Mouse (Mus musculus) induced T-regulatory cell, adult 2 months (primary cell): ENCODE data around the gene Phldb2.

Experiments
- DNase-seq: peaks from one replicate; pipeline ENCODE4 v3.0.0-alpha.2; 2012; ENCODE audit warnings: low read depth

Gene Phldb2

GRCm38 (mm10) chr16:45890471-45891200 lies 62.8 kb downstream of the Phldb2 start:
- DNase-seq = no peak

- DNase-seq = no peak
Measured at GRCm38 (mm10) chr16:45889636-45890035, 63.8 kb downstream of the Phldb2 start.

DNA sequence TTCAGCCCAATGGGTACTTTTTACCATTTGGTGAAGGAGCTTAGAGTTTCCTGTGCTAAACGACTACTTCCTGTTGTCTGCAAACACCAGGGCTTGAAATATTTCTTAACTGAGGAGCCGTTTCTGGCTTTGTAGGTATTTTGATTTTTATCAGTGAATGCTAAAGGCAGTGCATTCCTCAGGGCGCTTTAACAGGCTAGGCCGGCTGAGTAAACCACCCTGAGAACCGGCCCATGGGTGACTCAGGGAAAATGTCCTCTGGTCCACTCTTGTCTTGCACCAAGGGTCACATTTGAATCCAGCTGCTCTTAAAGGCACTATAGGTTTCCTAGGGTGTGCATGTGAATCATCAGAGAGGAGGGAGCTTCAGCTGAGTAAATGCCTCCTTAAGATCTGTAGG lies 66.8 kb downstream of the Phldb2 start:
- peak; percentile 3 for DNase-seq

DNA sequence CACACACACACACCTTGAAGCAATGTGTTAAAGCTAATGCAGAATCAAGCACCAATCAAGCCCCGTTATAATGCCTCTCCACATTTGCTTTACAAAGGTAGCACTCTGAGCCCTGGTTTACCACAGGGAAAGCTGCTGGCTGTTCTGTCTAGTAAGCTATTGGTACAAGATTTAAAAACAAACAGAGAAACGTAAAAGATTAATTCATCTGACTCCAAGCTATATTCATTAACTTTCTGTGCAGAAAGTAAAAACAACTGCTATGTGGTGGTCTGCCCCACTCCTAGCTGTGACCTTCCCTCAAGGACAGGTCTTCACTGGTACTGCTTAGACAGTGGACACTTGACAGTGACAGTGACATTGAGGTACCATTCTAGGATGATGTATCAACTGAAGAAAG lies 69.2 kb downstream of the Phldb2 start:
- DNase-seq = no peak

DNA sequence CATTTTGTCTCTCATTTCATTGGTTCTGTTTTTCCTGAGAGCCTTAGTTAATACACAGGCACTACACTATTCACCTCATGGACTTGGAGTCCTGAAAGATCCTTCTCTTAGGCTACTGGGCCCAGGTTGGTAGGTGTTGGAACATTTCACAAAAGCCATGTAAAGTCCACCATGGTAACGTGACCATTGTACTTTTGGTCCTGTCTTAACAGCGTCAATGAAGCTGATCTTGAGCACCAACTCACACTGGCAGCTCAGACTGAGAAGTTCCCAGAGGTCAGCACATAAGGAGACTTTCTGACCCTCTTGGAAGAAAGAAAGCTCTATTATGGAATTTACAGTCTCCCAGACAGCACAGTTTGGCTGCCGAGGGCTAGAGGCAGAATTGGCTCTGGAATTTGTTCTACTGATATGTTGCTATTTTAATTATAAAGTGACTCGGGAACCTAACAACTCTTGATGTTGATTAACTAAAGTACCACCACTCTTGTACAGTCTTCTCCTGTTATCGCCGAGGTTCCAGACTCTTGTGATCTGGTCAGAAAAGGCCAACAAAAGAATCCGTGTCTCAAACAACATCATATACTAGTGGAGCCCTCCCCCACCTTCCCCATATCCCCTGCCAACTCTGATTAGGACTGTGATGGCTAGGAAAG lies 72.1 kb downstream of the Phldb2 start:
- DNase-seq = no peak

DNA sequence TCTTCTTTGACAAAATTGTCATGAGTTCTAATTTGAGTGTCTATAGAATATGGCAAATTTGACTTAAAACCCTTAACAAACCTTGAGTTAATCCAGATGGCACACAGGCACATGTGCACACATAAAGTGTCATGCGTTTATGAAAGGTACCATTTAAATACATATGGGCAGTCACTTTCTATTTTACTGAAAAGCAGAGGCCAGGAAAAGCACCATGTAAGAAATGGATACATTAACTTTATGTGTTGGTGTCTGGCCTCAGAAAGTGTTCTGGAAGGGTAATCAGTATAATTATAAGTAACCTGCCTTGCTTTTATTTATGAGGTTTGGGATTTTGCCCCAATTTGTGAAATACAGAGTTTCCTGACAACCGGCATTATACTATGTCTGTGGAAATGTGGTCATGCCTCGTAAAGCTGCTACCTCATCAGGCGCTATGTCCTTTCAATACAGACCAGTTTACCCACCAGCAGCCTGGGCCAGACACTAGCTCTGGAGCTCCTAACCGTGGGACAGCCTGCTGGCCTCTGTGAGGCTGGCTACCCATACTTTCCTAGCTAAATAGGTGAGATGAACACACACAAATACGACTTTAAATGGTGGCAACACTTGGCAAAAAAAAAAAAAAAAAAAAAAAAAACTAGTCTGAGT lies 73.2 kb downstream of the Phldb2 start:
- no peak for DNase-seq

GRCm38 (mm10) chr16:45877739-45878138 lies 75.7 kb downstream of the Phldb2 start:
- DNase-seq = no peak

- DNase-seq = no peak
Measured at GRCm38 (mm10) chr16:45877171-45877570, 76.2 kb downstream of the Phldb2 start.

GRCm38 (mm10) chr16:45873397-45873796 lies 80.0 kb downstream of the Phldb2 start:
- DNase-seq = no peak

- no peak for DNase-seq
Measured at GRCm38 (mm10) chr16:45871286-45871976, 82.0 kb downstream of the Phldb2 start.

- DNase-seq = no peak
Measured at GRCm38 (mm10) chr16:45870651-45871050, 82.7 kb downstream of the Phldb2 start.

GRCm38 (mm10) chr16:45869044-45869443 lies 84.4 kb downstream of the Phldb2 start:
- DNase-seq = no peak

- no peak for DNase-seq
Measured at GRCm38 (mm10) chr16:45857277-45857863, 96.0 kb downstream of the Phldb2 start.

- DNase-seq = no peak
Measured at GRCm38 (mm10) chr16:45854499-45854898, 98.9 kb downstream of the Phldb2 start.

DNA sequence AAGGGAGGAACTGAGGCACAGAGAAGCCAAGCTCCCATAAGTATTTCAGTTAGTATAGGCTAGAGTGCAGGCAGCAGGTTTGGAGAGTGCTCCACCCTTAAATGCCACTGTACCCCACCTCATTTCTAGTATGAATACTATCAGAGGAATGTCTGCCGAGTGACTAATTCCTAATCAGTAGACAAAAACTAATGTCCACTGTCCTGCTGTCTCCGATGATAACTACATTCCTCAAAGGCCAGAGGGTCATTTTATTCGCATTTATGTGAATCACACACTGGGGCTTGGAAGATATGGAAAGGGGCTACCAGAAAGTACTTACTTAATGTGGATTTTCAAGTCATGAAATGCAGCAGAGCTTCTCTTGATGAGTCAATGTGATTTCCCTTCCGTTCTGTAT lies 104.4 kb downstream of the Phldb2 start:
- no peak for DNase-seq

GRCm38 (mm10) chr16:45844875-45845274 lies 108.5 kb downstream of the Phldb2 start:
- DNase-seq = no peak

- DNase-seq = peak; percentile 41
Measured at GRCm38 (mm10) chr16:45844049-45844780, 109.2 kb downstream of the Phldb2 start.

GRCm38 (mm10) chr16:45843351-45843891 lies 110.0 kb downstream of the Phldb2 start:
- peak; percentile 14 for DNase-seq

GRCm38 (mm10) chr16:45842440-45842839 lies 111.0 kb downstream of the Phldb2 start:
- DNase-seq = no peak

DNA sequence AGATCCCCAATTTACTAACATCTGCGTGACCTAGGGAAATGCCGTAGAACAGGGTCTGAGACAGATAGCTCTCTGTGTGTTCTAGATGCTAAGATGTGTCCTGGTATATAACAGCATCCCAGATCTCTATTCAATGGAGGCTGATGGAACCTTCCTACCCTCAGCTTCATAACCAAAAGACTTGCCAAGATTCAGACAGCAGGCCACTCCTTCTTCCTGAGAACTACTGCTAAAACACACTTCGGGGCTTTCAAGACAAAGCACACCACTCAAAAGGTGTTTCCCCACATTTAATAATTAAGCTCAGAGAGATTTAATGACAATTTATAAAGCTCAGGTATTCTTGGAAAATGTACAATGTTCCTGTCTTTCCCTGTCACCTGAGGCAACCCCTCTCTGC lies 111.6 kb downstream of the Phldb2 start:
- no peak for DNase-seq

- DNase-seq = no peak
Measured at GRCm38 (mm10) chr16:45841016-45841415, 112.4 kb downstream of the Phldb2 start.
